ENCODE assay signal across 20 mouse cellular contexts in genomic region chr17:11229426-11229825, GRCm38 (mm10).
DNase-seq lines count a peak whose midpoint lies in the region; ATAC-seq and TF ChIP-seq lines count a peak whose summit lies in the region.
"Had no signal": no experiment of that assay in that cellular context is flagged by ENCODE, and none has a peak within 500 bp of the region (broad histone marks: within the 10 kb centered on the region; RNA-seq: fewer than 3 reads in every experiment).

No protein-coding gene starts in this region.

- H3ac ChIP-seq in C2C12 (ENCODE audit: control insufficient read depth, insufficient read length, low read depth), result no peak overlapping the region

- no peak for ATAC-seq in kidney, embryonic 15.5 days (replicated peaks; ENCODE audit: low FRiP score)
- ATAC-seq: forebrain, embryonic 16.5 days; hindbrain, embryonic 16.5 days; intestine, embryonic 15.5 days; Patski had no signal

- H3K4me3 ChIP-seq in kidney, embryonic 15.5 days (replicated peaks), result no peak overlapping the region
- no peak overlapping the region for H3K4me3 ChIP-seq in C2C12 (ENCODE audit: insufficient read depth, poor library complexity, severe bottlenecking)
- H3K4me3 ChIP-seq in embryonic fibroblast, embryonic 13.5 days (ENCODE audit: insufficient read depth, low read length), result no peak overlapping the region
- H3K4me3 ChIP-seq: forebrain, embryonic 10.5 days; hindbrain, embryonic 10.5 days; intestine, embryonic 15.5 days had no signal

- WGBS in kidney, embryonic 15.5 days, result 31% methylated on average over 1 of the region's 1 CpGs

- no peaks in the 10 kb centered on the region for H3K79me3 ChIP-seq in C2C12 (ENCODE audit: low read depth)

- H3K27me3 ChIP-seq in kidney, embryonic 15.5 days, result no peaks in the 10 kb centered on the region
- H3K27me3 ChIP-seq in C2C12 (ENCODE audit: control insufficient read depth, insufficient read depth, insufficient read length), result no peaks in the 10 kb centered on the region
- H3K27me3 ChIP-seq: intestine, embryonic 15.5 days; Patski had no signal

- no peak for TF ChIP-seq CTCF in C2C12 (IDR thresholded peaks at IDR 0.05; ENCODE audit: control insufficient read depth, insufficient read depth, insufficient read length)
- TF ChIP-seq CTCF in embryonic fibroblast, embryonic 13.5 days (IDR thresholded peaks at IDR 0.05; ENCODE audit: borderline replicate concordance, insufficient read depth, low read length), result peak; percentile 14; the same call in 1 of the 2 replicates

- H3K4me1 ChIP-seq in kidney, embryonic 15.5 days, result no peaks in the 10 kb centered on the region; the same call in 1 of the 2 replicates
- no peaks in the 10 kb centered on the region for H3K4me1 ChIP-seq in embryonic fibroblast, embryonic 13.5 days (ENCODE audit: control insufficient read depth, insufficient read depth, low read length)
- H3K4me1 ChIP-seq: hindbrain, embryonic 10.5 days; intestine, embryonic 15.5 days had no signal

- intact Hi-C loops in gastrocnemius, postnatal 36 days (cut with DNase I), result no loop called here

- no peaks in the 10 kb centered on the region for H3K36me3 ChIP-seq in kidney, embryonic 15.5 days
- H3K36me3 ChIP-seq in C2C12 (ENCODE audit: control insufficient read depth, insufficient read depth), result no peaks in the 10 kb centered on the region
- H3K36me3 ChIP-seq: forebrain, embryonic 10.5 days; hindbrain, embryonic 10.5 days; intestine, embryonic 15.5 days had no signal

- peak; percentile 30 for DNase-seq in gastrocnemius, adult 18-20 months (ENCODE audit: low spot score)
- no peak for DNase-seq in gastrocnemius, postnatal 36 days
- DNase-seq in kidney, postnatal 10 days, result peak; percentile 10
- DNase-seq in lung, postnatal 4 days, result no peak
- DNase-seq in heart, adult 8-10 months (ENCODE audit: low spot score), result no peak
- DNase-seq: cerebellum, adult 11-12 months; cerebellum, postnatal 10 days; thymus, adult 2 months; thymus, postnatal 4 days had no signal

- no peaks in the 10 kb centered on the region for H3K79me2 ChIP-seq in C2C12 (ENCODE audit: control insufficient read depth, insufficient read depth)

- no peak for TF ChIP-seq POLR2A in embryonic fibroblast, embryonic 13.5 days (IDR thresholded peaks at IDR 0.05; ENCODE audit: low read depth, low read length)

- no peaks in the 10 kb centered on the region for H3K9me3 ChIP-seq in kidney, embryonic 15.5 days (replicated peaks)
- H3K9me3 ChIP-seq: forebrain, embryonic 10.5 days; hindbrain, embryonic 10.5 days; intestine, embryonic 15.5 days had no signal

- H3K9ac ChIP-seq in kidney, embryonic 15.5 days, result no peak overlapping the region
- H3K9ac ChIP-seq: intestine, embryonic 15.5 days had no signal

- no peak overlapping the region for H3K27ac ChIP-seq in kidney, embryonic 15.5 days
- H3K27ac ChIP-seq in embryonic fibroblast, embryonic 13.5 days (ENCODE audit: insufficient read depth, low read length), result no peak overlapping the region
- H3K27ac ChIP-seq: forebrain, embryonic 10.5 days; hindbrain, embryonic 10.5 days; intestine, embryonic 15.5 days; macrophage had no signal

- H3K4me2 ChIP-seq in kidney, embryonic 15.5 days, result no peak overlapping the region
- H3K4me2 ChIP-seq: heart, embryonic 11.5 days; intestine, embryonic 15.5 days had no signal

TF ChIP-seq in C2C12, 6 proteins besides CTCF, POLR2A, EP300 and RAD21:
- TF ChIP-seq MYOD1 (IDR thresholded peaks at IDR 0.05; ENCODE audit: control insufficient read depth, insufficient read length, low read depth) (peak; percentile 94), USF1 (IDR thresholded peaks at IDR 0.05; ENCODE audit: low read depth) (no peak), MAX (IDR thresholded peaks at IDR 0.05) (no peak), CEBPB (IDR thresholded peaks at IDR 0.05; ENCODE audit: low read depth) (no peak), MYOG (IDR thresholded peaks at IDR 0.05; ENCODE audit: control insufficient read depth, extremely low read depth, insufficient read length) (no peak)
TF ChIP-seq in C2C12: peak in this region for 1.

Comparison
In these comparisons a context has a peak if more than half of its experiments do, and no peak if none do; other contexts are left out.
1. DNase-seq: peak in gastrocnemius, adult 18-20 months (single experiment) and kidney, postnatal 10 days (single experiment); none in gastrocnemius, postnatal 36 days (0 of 2), lung, postnatal 4 days (0 of 2) and heart, adult 8-10 months (single experiment).